Mouse (Mus musculus): ENCODE data around the gene Spsb1.

Gene Spsb1

DNA sequence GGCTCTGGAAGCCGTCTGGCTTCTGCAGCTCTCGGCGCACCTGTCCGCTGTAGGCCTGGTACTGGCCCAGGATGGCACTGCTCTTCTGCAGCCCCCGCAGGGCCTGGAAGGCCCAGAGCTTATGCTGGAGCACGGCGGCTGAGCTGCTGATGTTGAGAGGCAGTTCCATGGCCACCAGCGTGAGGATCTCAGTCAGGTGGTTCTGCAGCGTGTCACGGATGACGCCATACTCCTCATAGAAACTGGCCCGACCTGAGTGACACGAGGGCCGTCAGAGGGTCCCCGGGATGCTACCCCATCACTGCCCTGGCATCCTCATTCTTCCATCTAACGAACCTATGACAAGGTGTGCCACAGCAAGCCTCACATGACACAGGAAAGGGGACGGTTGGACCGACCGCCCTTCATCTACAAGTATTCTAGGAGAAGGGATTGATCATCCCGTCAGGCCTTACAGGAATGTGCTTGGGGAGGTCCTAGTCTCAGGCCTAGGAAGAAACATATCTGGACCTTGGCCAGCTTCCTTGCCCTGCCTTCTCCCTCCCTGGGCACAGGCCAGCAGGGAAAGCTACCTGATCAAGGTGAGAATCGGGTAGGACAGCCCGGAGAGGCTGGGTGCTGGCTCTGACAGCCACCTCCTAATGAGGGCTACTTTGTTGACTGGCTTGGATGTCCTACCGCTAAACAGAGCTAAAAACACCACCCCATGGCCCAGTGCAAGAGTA, 29.2 kb upstream of the Spsb1 start:
- in situ Hi-C loops (cut with MboI, MseI) = no loop called here

DNA sequence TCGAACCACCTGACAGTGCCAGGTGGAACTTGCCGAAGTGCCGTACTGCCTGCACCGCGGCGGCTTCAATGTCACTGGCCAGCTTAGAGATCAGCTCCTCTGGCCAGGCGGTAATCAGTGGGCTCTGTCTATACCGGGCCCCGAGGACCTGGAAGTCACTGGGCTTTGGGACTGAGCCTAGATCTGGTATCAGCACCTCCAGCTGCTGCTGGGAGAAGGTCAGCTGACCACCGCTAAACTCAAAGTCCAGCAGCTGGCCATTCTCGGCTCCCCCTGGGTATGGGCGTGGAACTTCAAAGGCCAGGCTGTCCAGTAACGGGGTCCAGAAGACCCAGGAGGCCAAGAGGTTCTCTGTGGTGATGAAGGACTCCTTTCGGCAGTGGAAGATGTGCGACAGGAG, 27.3 kb upstream of the Spsb1 start:
- in situ Hi-C loops (cut with MboI, MseI) = no loop called here

DNA sequence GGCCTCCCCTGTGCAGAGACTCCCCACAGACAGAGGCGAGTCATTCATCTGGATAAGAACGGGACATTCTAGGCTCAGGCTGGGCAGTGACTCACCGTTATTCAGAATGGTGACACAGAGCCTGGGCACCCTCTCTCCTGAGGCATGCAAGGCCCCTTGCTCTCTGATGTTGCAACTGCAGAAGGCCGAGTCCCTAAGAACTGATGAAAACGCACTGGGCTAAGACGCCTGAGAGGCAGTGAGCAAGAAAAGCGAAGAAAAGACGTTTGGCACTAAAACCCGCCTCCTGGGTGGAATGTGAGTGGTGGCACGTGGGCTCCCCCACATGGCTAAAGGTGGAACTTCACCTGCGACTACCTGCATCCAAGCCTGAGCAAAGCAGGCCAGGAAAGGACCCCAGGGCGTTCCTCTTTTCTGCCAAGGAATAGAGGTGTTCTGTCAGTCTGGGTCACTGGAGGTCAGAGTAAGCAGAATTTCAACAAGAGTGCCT, 25.0 kb upstream of the Spsb1 start:
- in situ Hi-C loops (cut with MboI, MseI) = no loop called here

DNA sequence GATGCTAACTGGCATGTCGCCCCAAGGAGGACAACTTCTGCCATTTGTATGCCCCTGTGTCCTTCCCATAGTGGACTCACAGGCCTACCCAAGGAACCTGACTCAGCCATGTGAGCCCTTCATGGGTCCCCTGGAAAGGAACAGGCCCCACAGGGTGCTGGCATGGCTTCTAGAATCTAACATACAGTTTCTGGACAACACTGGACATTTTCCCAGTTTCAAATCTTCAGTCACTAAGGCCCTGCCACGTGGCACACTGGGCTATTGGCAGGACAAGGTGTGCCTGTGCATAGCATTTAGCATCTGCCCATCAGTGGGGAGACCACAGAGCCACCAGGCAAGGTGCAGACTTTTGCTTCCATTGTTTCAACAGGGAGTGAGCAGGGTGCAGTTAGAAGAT, 24.0 kb upstream of the Spsb1 start:
- in situ Hi-C loops (cut with MboI, MseI) = no loop called here

DNA sequence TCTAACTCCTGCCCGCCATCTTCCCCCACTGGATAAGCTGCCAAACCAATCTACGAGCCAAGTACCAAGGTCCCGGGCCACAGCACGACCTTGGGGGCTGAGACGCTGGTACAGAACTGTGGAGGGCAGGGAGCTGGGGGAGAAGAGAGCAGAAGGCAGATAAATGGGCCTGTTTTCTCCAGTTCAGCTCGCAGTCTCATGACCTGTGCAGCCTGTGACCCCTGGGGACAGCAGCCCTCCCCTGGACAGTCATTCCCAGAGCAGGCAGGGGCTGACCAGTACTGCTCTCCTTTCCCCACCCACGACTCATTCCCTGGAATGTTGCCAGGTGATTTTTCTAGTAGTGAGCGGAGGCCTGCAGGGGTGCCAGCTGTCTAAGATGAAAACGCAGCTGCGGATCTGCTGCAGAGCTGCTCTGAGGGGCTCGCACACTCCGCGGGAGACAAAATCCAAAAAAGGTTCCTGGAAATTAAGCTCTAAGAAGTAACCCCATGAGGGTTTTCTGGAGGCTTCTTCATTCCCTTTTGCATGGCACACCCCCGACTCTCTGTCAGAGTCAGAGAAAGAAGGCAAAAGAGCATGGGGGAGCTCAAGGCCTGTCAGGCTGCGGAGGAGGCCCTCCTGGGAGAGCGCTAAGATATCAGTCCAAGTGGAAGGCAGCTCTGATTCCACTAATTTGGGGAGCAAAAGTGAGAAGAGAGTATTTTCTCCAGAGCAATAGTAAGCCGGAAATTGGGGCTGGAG, 23.1 kb upstream of the Spsb1 start:
- in situ Hi-C loops (cut with MboI, MseI) = no loop called here

DNA sequence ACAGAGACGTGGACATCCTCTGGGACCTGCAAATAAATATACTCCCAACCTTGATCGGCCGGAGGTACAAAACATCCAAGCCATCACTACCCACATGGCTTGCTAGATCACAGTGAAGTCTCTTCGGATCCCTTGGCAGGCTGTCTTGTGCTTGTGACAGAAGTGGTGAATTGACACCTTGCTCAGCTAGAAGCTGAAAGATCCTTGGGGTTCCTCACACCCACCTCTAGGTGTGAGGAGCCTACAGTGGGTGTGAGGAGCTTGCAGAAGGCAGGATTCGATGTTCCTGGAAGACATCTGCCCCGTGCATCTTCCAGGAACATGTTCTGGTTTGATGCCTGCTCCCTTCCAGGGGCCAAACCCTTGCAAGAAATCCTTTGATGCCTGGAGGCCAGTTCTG, 22.3 kb upstream of the Spsb1 start:
- in situ Hi-C loops (cut with MboI, MseI) = no loop called here

DNA sequence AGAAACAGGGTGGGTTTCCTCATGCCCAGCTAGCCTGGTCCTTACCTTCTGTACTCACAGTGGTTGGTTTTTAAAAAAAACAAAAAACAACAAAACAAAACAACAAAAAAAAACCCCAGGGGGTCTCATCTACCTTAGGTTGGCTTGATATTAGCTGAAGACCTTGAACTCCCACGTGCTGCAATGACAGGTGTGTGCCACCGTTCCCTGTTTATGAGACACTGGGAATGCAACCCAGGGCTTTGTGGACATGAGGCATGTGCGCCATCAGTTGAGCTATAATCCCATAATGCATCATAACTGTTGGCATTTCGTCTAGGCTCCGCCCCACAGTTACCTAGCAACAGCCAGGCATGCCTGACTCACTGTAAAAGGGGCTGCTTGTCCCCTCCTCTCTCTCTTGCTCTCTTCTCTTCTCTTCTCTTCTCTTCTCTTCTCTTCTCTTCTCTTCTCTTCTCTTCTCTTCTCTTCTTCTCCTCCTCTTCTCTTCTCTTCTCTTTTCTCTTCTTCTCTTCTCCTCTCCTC, 20.9 kb upstream of the Spsb1 start:
- in situ Hi-C loops (cut with MboI, MseI) = no loop called here

DNA sequence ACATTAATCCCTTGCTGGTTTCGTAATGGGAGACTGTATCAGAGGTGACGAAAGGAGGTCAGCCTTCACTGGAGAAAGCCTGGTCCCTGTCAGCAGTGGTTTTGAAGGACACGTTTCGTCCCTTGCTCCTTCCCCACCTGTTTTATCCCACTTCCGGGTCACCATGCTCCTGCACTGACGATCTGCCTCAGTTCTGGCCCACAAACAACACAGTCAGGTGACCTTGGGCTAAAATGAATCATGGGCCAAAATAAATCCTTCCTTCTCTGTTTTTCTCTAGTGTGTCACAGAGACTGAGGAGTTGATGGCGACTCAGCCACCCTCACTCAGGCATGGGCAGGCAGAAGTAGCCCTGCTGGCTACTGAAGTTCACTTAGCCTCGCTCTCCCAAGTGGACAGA, 20.4 kb upstream of the Spsb1 start:
- in situ Hi-C loops (cut with MboI, MseI) = no loop called here

DNA sequence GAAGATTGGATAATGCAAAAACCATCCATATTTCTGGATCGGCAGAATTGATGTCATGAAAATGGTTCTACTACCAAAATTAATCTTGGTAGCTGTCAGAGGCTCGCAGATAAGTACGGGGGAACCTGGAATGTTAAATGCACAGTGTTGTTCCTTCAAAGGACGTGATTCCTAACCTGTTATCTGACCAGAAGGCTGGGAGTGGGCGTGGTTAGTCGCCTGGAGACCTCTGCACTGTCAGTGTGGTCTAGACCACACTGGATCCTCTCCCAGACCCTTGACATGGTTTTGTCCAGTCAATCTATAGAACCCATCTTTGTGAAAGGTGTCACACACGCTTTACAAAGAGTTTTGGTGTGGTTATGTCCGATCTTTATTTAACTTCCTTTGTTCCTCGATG, 16.6 kb upstream of the Spsb1 start:
- in situ Hi-C loops (cut with MboI, MseI) = no loop called here

DNA sequence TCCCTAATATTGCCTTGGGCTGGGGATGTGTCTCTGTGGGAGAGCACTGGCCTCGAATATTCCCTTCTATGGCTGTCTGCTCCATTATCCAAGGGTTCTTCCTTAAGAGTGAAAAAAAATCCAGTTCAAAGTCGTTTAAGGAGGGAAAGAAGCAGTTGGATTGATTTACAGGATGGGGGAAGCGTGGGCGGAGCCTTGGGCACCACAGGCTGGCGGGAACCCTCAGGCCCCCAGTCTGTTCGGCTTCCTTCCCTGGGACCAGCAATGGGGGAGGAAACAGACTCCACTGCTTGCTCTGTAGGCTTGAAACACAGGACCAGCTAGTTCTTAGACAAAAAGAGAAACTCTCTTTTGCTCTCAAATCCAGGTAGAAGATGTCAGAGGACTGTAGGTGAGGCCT, 13.7 kb upstream of the Spsb1 start:
- in situ Hi-C loops (cut with MboI, MseI) = loop anchor here (5.0 kb wide), 1 partner anchor 166 kb away; no protein-coding TSS in a partner anchor

DNA sequence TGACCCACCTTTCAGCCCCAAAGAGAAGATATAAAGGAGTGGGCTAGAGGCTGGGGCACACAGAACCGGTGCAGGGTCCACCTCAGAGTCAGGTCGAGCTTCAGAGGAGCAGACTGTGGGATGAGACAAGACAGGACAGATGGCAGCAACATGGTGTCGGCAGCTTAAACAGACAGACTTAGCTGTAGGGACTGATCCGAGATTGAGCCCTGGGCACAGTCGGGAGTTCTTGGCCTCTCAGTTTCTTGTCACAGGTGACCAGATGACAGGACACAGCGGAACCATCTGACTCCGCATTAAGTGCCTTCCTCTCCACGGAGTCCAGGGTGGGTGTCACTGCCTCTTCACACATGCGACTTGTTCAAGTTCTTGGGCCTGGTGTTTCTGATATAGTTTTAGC, 12.1 kb upstream of the Spsb1 start:
- in situ Hi-C loops (cut with MboI, MseI) = loop anchor here (5.0 kb wide), 1 partner anchor 165 kb away; no protein-coding TSS in a partner anchor

DNA sequence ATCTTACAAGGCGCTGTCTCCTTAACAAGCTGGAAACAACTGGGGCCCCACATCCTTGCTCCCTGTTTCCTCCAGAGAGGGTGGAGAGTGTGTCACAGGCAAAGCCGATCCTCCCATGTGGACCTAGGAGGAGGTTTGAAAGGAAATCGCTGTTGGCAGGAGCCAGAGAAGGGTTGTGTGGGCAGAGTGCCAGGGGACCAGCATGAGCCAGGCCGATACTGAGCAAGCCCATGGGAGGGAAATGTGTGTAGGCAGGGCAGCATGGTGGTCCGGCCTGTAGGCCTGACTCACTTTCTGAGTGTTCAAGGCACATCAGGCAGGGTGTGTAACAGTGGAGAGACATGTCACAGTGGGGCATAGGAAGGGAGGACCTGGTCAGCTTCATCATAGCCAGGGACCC, 11.4 kb upstream of the Spsb1 start:
- in situ Hi-C loops (cut with MboI, MseI) = loop anchor here (5.0 kb wide), 1 partner anchor 164 kb away; no protein-coding TSS in a partner anchor

DNA sequence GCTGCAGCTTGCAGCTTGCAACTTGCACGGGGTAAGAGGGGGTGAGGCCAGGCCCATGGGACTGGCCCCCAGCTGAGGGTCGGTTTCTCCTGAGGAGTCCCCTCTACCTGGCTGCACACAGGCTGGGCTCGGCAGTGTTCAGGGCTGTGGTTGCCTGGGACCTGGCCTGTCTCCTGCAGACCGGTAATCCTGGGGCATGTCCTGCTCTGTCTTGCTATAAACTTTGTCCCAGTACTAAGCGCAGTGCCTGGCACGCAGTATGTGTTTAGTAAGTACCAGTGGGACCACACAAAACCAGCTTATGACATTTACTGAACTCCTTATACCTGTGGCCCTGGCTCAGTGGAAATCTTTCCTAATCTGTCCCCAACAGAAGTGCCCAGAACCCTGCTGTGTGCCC, 10.8 kb upstream of the Spsb1 start:
- in situ Hi-C loops (cut with MboI, MseI) = loop anchor here (5.0 kb wide), 1 partner anchor 163 kb away; no protein-coding TSS in a partner anchor

DNA sequence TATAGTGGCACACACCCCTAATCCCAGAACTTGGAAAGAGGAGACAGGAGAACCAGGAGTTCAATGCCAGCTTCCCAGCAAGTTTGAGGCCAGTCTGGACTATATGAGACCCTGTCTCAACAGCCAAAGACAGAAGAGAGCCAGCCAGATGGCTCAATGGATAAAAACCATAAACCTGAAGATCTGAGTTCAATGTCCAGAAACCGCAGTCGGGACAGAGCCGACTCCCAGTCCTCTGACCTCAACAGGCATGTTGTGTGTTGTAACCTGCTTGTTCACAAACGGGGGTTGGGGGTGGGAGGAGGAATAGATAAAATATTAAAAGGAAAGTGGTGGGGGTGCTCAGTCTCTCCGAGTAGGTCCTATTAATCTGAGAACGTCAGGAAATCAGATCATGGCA, 10.4 kb upstream of the Spsb1 start:
- in situ Hi-C loops (cut with MboI, MseI) = loop anchor here (5.0 kb wide), 1 partner anchor 163 kb away; no protein-coding TSS in a partner anchor

DNA sequence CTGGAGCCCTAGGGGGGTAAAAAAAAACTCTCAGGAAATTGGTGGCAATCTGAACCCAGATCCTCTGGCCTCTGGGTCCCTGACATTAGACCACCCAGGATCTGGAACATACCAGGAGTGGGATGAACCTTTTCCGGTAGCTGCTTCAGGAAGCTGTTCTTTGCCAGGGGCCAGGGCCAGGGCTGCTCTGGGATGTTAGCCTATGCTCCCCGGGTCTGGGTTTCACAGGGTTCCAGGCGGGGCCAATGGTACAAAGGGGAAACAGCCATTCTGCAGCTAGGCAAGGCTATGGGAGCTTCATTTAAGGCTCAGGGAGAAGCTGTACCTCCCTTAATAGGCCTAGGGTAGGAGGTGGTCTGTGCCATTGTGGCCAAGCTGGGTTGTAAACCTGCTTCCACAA, 9.9 kb upstream of the Spsb1 start:
- in situ Hi-C loops (cut with MboI, MseI) = loop anchor here (5.0 kb wide), 1 partner anchor 162 kb away; no protein-coding TSS in a partner anchor

DNA sequence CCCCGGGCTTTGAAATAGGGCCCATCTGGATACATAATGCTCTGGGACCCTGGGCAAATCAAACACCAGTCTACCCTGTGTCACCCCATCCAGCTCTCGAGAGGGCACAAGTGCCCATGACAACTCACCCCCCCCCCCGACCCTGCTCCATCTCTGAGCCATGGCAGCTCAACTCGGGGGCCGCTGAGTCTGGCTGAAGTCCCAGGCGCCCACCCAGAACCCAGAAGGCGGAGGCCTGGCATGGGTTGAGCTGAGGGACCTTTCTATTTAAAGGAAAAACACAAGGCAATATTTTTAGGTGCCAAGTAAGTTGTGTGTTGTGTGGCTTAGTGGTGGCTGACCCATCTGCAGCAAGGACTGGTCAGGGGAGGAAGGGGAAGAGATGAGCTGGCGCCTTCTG, 9.4 kb upstream of the Spsb1 start:
- in situ Hi-C loops (cut with MboI, MseI) = no loop called here

DNA sequence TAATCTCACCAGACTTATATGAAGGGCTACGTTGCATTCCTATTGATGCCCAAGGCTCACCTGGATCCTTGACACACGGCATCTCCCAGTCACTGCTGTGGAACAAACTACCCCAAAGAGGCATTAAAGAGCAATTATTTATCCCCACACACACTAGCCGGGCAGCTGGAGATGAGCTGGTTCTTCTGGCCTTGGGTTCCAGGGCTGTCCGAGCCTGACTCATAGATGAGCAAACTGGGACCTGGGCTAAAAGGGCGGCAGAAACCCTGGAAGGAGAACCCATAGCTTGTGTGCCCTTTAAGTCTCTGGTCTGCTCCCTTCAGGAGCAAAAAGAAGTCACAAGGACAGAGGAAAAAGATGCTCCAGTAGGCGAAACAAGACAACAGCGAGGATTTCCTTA, 5.5 kb upstream of the Spsb1 start:
- in situ Hi-C loops (cut with MboI, MseI) = no loop called here

DNA sequence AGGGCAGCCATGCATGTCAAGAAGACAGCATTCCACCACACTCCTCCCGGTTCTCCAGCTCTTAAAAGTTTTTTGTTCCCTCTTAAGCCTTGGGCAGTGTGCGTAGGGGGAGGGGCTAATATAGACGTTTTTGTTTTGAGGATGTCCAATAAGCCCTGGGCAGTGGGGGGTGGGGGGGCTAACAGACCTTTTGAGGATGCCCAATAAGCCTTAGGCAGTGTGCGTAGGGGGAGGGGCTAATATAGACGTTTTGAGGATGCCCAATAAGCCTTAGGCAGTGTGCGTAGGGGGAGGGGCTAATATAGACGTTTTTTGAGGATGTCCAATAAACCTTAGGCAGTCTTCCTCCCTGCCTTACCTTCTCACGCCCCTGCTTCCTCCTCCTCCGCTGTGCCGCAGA, 5.0 kb upstream of the Spsb1 start:
- in situ Hi-C loops (cut with MboI, MseI) = loop anchor here (5.0 kb wide), 1 partner anchor 123 kb away; no protein-coding TSS in a partner anchor

DNA sequence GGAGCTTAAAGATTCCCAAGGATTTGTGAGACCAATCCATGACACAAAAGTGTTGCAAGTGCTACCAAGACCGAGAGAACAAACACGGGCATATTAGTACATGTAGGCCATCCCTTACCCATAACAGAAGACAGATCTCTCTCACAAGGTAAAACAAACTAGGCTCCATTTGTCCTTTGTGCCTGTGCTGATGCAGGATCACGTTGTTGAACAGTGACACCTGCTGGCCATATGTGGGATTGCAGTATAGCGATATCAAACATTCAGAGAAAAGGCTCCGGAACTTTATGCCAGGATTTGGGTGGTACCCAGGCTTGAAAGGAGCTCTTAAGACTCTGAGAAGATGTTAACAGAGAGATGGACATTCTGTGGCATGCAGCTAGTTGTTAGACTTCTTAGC, 3.7 kb upstream of the Spsb1 start:
- in situ Hi-C loops (cut with MboI, MseI) = loop anchor here (5.0 kb wide), 1 partner anchor 121 kb away; no protein-coding TSS in a partner anchor

DNA sequence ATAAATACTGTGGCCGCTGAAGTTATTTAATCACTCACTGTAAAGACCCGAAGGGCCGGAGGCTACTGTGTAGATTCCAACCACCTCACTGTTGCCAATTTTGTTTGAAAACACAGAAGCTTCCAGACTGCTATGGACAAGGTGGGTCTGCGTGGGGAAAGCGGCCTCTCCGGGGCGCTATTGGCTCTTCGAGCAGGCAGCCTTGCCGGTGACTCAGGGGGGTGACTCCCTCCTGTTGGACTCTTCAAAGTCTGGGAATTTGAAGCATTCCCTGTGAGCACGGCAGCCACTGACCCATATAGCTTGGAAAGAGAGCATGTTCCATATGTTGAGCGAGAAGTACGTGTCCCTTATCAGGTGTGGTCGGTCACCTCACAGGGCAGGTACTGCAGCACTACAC, 1.2 kb upstream of the Spsb1 start:
- in situ Hi-C loops (cut with MboI, MseI) = loop anchor here (5.0 kb wide), 1 partner anchor 119 kb away; no protein-coding TSS in a partner anchor

DNA sequence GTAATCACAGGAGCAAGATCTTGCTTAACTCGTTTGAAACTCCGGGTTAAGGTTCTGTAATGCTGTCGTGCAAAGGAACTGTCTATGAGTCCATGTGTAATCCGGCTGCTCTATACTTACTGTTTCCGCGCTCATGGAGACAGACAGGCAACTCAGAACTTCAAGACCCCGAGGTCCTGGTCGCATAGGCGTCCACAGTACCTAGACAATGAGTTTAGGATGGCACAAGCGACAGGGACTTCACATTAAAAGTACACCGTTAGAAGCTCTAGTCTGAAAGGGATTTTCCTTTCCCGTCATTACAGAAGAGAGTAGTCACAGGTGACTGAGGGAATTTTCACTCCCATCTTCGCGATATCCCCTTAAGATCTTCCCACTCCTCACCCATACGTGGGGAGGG, 788 bp upstream of the Spsb1 start:
- in situ Hi-C loops (cut with MboI, MseI) = loop anchor here (5.0 kb wide), 1 partner anchor 118 kb away; no protein-coding TSS in a partner anchor
